Mouse (Mus musculus) thymus, adult 2 months (tissue): ENCODE results near the gene Slc7a7. TPM values are rescaled to one million over a fixed set of nuclear protein-coding genes. Genes with fewer than 3 reads are reported as not detected.

Experiments
- DNase-seq: peaks from one replicate; pipeline ENCODE4 v3.0.0; 2021
- H3K27ac ChIP-seq: fragments of 200-500 bp; 2 replicates; pipeline ENCODE4 v1.5.1; 2012; ENCODE audit warnings: low read length, control low read depth; ENCODE audit not compliant: control insufficient read depth, insufficient read depth
- H3K27me3 ChIP-seq: fragments of 200-500 bp; 2 replicates; pipeline ENCODE4 v1.6.1; 2012; ENCODE audit warnings: mild to moderate bottlenecking, low read length, moderate library complexity, mixed read lengths; ENCODE audit not compliant: control insufficient read depth, insufficient read depth
- H3K36me3 ChIP-seq: fragments of 200-500 bp; 2 replicates; pipeline ENCODE4 v1.6.1; 2012; ENCODE audit warnings: mild to moderate bottlenecking, low read length, moderate library complexity; ENCODE audit not compliant: control insufficient read depth, insufficient read depth
- H3K4me1 ChIP-seq: fragments of 200-500 bp; replicated peaks from 2 replicates; pipeline ENCODE4 v1.6.1; 2012; ENCODE audit warnings: low read length; ENCODE audit not compliant: control insufficient read depth, insufficient read depth
- H3K4me3 ChIP-seq: fragments of 200-500 bp; 2 replicates; pipeline ENCODE4 v1.5.1; 2012; ENCODE audit warnings: mild to moderate bottlenecking, low read length, control low read depth, moderate library complexity; ENCODE audit not compliant: control insufficient read depth, insufficient read depth
- CTCF ChIP-seq: fragments of 200-500 bp; IDR thresholded peaks from 2 replicates; pipeline ENCODE4 v1.5.1; 2012; ENCODE audit warnings: mild to moderate bottlenecking, control low read depth, low read length, moderate library complexity, borderline replicate concordance; ENCODE audit not compliant: control insufficient read depth, poor library complexity, insufficient read depth; ENCODE audit errors: extremely low read depth
- POLR2A ChIP-seq: fragments of 200-500 bp; IDR thresholded peaks from 2 replicates; pipeline ENCODE4 v1.6.1; 2012; ENCODE audit warnings: mild to moderate bottlenecking, low read length, control low read depth, moderate library complexity; ENCODE audit not compliant: control insufficient read depth, poor library complexity, insufficient read depth; ENCODE audit errors: extremely low read depth
- WGBS: fragments of 180-500 bp; shearing (Covaris S2); methylation state at CpG from one replicate; pipeline ENCODE4 v1.1.7; 2018; 5-methylcytosine and 5-hydroxymethylcytosine counted together
- polyA plus RNA-seq: library from polyadenylated mRNA; depleted of rRNA; stranded (reverse); fragments of >200 nt; gene quantifications from 2 replicates; pipeline ENCODE4 v1.2.3, GENCODE M21; 2012

Slc7a7 gene
- polyA plus RNA-seq, 1 experiment = 29.3 TPM

- H3K27me3 ChIP-seq = peaks cover 6% of the 10 kb centered on the region; the same call in 1 of the 2 replicates
- H3K27ac ChIP-seq = no peak overlapping the region
- DNase-seq = no peak
- H3K36me3 ChIP-seq = no peaks in the 10 kb centered on the region
- H3K4me1 ChIP-seq = peaks cover 26% of the 10 kb centered on the region
- TF ChIP-seq CTCF = no peak
- no peak for TF ChIP-seq POLR2A
- 96% methylated on average over 5 of the region's 5 CpGs for WGBS
- H3K4me3 ChIP-seq = no peak overlapping the region
These were observed 10.8 kb upstream of the Slc7a7 start for GRCm38 (mm10) chr14:54428421-54428820.

GRCm38 (mm10) chr14:54427696-54428095 is 10.1 kb upstream of the Slc7a7 start:
- WGBS = 93% methylated on average over 7 of the region's 7 CpGs
- peaks cover 19% of the 10 kb centered on the region for H3K4me1 ChIP-seq

GRCm38 (mm10) chr14:54426689-54427398 is 9.3 kb upstream of the Slc7a7 start, which contains the start of gene Mrpl52:
TSS of gene Mrpl52 (plus strand) at chr14:54426909.
- Histone ChIP-seq H3K27ac (peak within 1 kb of the TSS; percentile 63), H3K4me1 (peaks cover 14% of the 10 kb centered on the region), H3K27me3 (peaks cover 4% of the 10 kb centered on the region; the same call in 1 of the 2 replicates), H3K36me3 (no peaks in the 10 kb centered on the region), H3K4me3 (peak within 1 kb of the TSS; percentile 56)
- 2% methylated on average over 48 of the region's 48 CpGs for WGBS
- DNase-seq = peak; percentile 91
- TF ChIP-seq POLR2A (peak; percentile 65; the same call in 1 of the 2 replicates), CTCF (0 out of 2 replicates have a peak, but pooled peaks have one; percentile 34)

More at GRCm38 (mm10) chr14:54427696-54428095, 10.1 kb upstream of the Slc7a7 start:
- DNase-seq = no peak
- Histone ChIP-seq H3K27me3 (peaks cover 6% of the 10 kb centered on the region; the same call in 1 of the 2 replicates), H3K4me3 (no peak overlapping the region), H3K36me3 (no peaks in the 10 kb centered on the region), H3K27ac (no peak overlapping the region)
- TF ChIP-seq CTCF (no peak), POLR2A (no peak)

- TF ChIP-seq POLR2A = no peak
- no peak for TF ChIP-seq CTCF
- Histone ChIP-seq H3K4me3 (peak overlapping the region; percentile 56), H3K27ac (peak overlapping the region; percentile 63), H3K36me3 (no peaks in the 10 kb centered on the region), H3K4me1 (peaks cover 7% of the 10 kb centered on the region), H3K27me3 (no peaks in the 10 kb centered on the region)
- DNase-seq = no peak
- WGBS = 28% methylated on average over 14 of the region's 14 CpGs
These were observed 8.6 kb upstream of the Slc7a7 start for GRCm38 (mm10) chr14:54426003-54426688.

GRCm38 (mm10) chr14:54425540-54425939 is 8.0 kb upstream of the Slc7a7 start:
- Histone ChIP-seq H3K27me3 (no peaks in the 10 kb centered on the region), H3K4me1 (peaks cover 5% of the 10 kb centered on the region), H3K36me3 (no peaks in the 10 kb centered on the region), H3K27ac (no peak overlapping the region), H3K4me3 (no peak overlapping the region)
- no peak for DNase-seq
- 85% methylated on average over 1 of the region's 1 CpGs for WGBS
- TF ChIP-seq POLR2A = no peak
- TF ChIP-seq CTCF = no peak

GRCm38 (mm10) chr14:54424634-54425033 is 7.1 kb upstream of the Slc7a7 start:
- 91% methylated on average over 1 of the region's 1 CpGs for WGBS

More at GRCm38 (mm10) chr14:54424634-54425033, 7.1 kb upstream of the Slc7a7 start:
- Histone ChIP-seq H3K4me3 (no peak overlapping the region), H3K36me3 (no peaks in the 10 kb centered on the region), H3K27ac (no peak overlapping the region), H3K4me1 (peaks cover 5% of the 10 kb centered on the region), H3K27me3 (no peaks in the 10 kb centered on the region)
- no peak for DNase-seq
- TF ChIP-seq POLR2A (no peak), CTCF (no peak)
